Mouse (Mus musculus): Measurements from ENCODE around the gene Ifnab.

Ifnab gene

GRCm38 (mm10) chr4:88676824-88677223, 14.3 kb downstream of the Ifnab start, which contains the start of gene Ifna16:
Gene Ifna16, minus strand, starts transcription at chr4:88676924.
- no peak for DNase-seq (ENCODE audit: low spot score)

GRCm38 (mm10) chr4:88655461-88655860, 35.7 kb downstream of the Ifnab start:
- DNase-seq (ENCODE audit: low spot score) = no peak

- no peak for DNase-seq (ENCODE audit: low spot score)
Measured at GRCm38 (mm10) chr4:88653644-88654043, 37.5 kb downstream of the Ifnab start.

GRCm38 (mm10) chr4:88644359-88644758, 46.8 kb downstream of the Ifnab start, which contains the start of gene Ifna13:
Gene Ifna13, minus strand, starts transcription at chr4:88644459.
- DNase-seq (ENCODE audit: low spot score) = no peak

- no peak for DNase-seq (ENCODE audit: low spot score)
Measured at GRCm38 (mm10) chr4:88642526-88642925, 48.6 kb downstream of the Ifnab start.

DNA sequence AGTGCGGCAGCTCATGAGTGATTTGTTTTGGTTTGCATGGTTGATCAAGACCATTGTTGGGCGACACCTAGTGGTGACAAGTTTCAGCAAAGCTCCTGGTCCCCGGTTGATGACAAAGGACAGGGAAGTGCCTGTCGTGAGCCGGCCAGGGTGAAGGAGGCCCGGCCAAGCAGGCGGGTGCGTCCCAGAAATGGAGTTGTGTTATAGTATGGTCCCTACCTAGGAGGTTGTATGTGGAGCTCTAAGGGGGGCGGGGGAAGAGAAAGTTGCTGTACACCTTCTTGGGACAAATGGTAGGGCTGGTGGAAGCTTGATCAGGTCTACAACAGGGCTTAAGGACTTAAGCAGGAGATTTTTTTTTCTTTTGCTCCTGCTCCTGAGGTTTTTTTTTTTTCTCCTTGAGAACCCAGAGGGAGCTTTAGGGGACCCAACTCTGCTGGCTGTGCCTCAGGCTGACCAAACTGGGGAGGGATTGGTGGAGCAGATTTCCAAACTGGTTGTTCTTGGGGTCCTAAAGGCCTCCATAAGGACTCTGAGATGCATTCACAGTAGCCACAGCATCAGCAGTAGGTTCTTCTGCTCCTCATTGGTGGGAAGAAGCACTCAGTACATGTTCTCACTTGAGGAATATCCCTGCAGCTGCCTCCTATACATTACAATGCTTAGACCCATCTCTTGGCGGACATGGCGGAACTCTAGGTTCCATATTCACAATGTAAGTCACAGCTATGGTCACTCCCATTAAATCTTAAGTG, 49.9 kb downstream of the Ifnab start:
- peak; percentile 100 for DNase-seq (ENCODE audit: low spot score)

DNA sequence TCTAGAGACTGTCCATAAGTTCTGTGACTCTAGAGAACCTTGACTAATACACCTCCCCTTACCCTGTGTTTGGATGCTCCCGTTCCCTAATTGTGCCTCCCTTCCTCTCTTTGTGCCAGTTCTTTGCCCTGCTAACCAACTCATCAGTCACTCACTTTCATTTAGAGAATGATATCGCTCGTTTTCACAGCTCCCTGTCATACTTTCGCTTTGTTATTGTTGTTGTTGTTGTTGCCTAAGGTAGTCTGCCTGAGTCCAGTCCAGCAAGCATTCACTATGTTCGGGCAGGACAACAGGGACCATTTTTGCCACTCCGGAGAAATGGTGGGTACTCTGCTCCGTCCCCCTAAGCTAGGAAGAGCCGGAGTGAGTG, 50.5 kb downstream of the Ifnab start:
- no peak for DNase-seq (ENCODE audit: low spot score)

Measured in c-Kit-positive CD71-positive TER-119-positive erythroid progenitor cells, embryonic 14.5 days (primary cell).